Mouse (Mus musculus) forebrain, embryonic 12.5 days (tissue): ENCODE measurements at regions not wholly inside any gene's neighbourhood (a gene's known extent, or its start where the extent isn't known, plus 50 kb on each side); places are given as distances from the start of the nearest gene placed in this dataset.
A peak's percentile ranks its signal among the peaks of the same experiment; 100 is the strongest.

ENCODE experiments used
- ATAC-seq: fragments of 200-750 bp; cut with Nextera tagmentation; 2 replicates; pipeline ENCODE4 v1.8.0; 2017; ENCODE audit warnings: moderate TSS enrichment; ENCODE audit not compliant: low FRiP score
- H3K27ac ChIP-seq: fragments of 300-500 bp; sonication (generic); 2 replicates; pipeline ENCODE4 v1.5.1; 2016; ENCODE audit warnings: mild to moderate bottlenecking
- H3K27me3 ChIP-seq: fragments of 300-500 bp; sonication (generic); 2 replicates; pipeline ENCODE4 v1.6.1; 2016; ENCODE audit warnings: mild to moderate bottlenecking
- H3K36me3 ChIP-seq: fragments of 300-500 bp; sonication (generic); replicated peaks from 2 replicates; pipeline ENCODE4 v1.6.1; 2016; ENCODE audit warnings: mild to moderate bottlenecking
- H3K4me1 ChIP-seq: fragments of 300-500 bp; sonication (generic); 2 replicates; pipeline ENCODE4 v1.6.1; 2016
- H3K4me2 ChIP-seq: fragments of 300-500 bp; sonication (generic); 2 replicates; pipeline ENCODE4 v1.6.1; 2016; ENCODE audit warnings: mild to moderate bottlenecking, moderate library complexity
- H3K4me3 ChIP-seq: fragments of 300-500 bp; sonication (generic); replicated peaks from 2 replicates; pipeline ENCODE4 v1.5.1; 2016; ENCODE audit warnings: mild to moderate bottlenecking
- H3K9ac ChIP-seq: fragments of 300-500 bp; sonication (generic); 2 replicates; pipeline ENCODE4 v1.6.1; 2016; ENCODE audit warnings: mild to moderate bottlenecking
- H3K9me3 ChIP-seq: fragments of 300-500 bp; sonication (generic); 2 replicates; pipeline ENCODE4 v1.6.1; 2016
- whole genome bisulfite sequencing: fragments of 180-500 bp; shearing (Covaris S2); methylation state at CpG from one replicate; pipeline ENCODE4 v1.1.7; 2016; 5-methylcytosine and 5-hydroxymethylcytosine counted together

GRCm38 (mm10) chr11:8148485-8148825 lies 515.9 kb downstream of the Tns3 start:
- 81% methylated on average over 5 of the region's 5 CpGs for WGBS

GRCm38 (mm10) chr11:8147790-8148484 lies 516.4 kb downstream of the Tns3 start:
- no peaks in the 10 kb centered on the region for H3K27me3 ChIP-seq
- WGBS = 3% methylated on average over 6 of the region's 6 CpGs
- no peak overlapping the region for H3K4me3 ChIP-seq
- no peaks in the 10 kb centered on the region for H3K9me3 ChIP-seq
- H3K4me2 ChIP-seq = peak overlapping the region; percentile 27
- H3K27ac ChIP-seq = no peak overlapping the region
- peak; percentile 70 for ATAC-seq
- H3K4me1 ChIP-seq = peaks cover 17% of the 10 kb centered on the region
- H3K36me3 ChIP-seq = no peaks in the 10 kb centered on the region
- H3K9ac ChIP-seq = no peak overlapping the region

More at GRCm38 (mm10) chr11:8148485-8148825, 515.9 kb downstream of the Tns3 start:
- H3K4me2 ChIP-seq = no peak overlapping the region
- no peaks in the 10 kb centered on the region for H3K36me3 ChIP-seq
- H3K4me1 ChIP-seq = peaks cover 17% of the 10 kb centered on the region
- H3K27ac ChIP-seq = no peak overlapping the region
- H3K9me3 ChIP-seq = no peaks in the 10 kb centered on the region
- H3K9ac ChIP-seq = no peak overlapping the region
- no peak for ATAC-seq
- H3K27me3 ChIP-seq = no peaks in the 10 kb centered on the region
- no peak overlapping the region for H3K4me3 ChIP-seq

- Histone ChIP-seq H3K27ac (no peak overlapping the region), H3K4me2 (no peak overlapping the region), H3K4me1 (no peaks in the 10 kb centered on the region), H3K9ac (no peak overlapping the region), H3K9me3 (no peaks in the 10 kb centered on the region), H3K27me3 (no peaks in the 10 kb centered on the region), H3K4me3 (no peak overlapping the region), H3K36me3 (no peaks in the 10 kb centered on the region)
- no peak for ATAC-seq
- 42% methylated on average over 4 of the region's 4 CpGs for WGBS
Observed at GRCm38 (mm10) chr11:8137366-8137765, 527.0 kb downstream of the Tns3 start.

GRCm38 (mm10) chr11:8136666-8137065 lies 527.7 kb downstream of the Tns3 start:
- Histone ChIP-seq H3K27ac (no peak overlapping the region), H3K9ac (no peak overlapping the region), H3K27me3 (no peaks in the 10 kb centered on the region), H3K9me3 (no peaks in the 10 kb centered on the region), H3K36me3 (no peaks in the 10 kb centered on the region), H3K4me3 (no peak overlapping the region), H3K4me2 (no peak overlapping the region), H3K4me1 (no peaks in the 10 kb centered on the region)
- ATAC-seq = no peak
- 82% methylated on average over 4 of the region's 4 CpGs for WGBS

DNA sequence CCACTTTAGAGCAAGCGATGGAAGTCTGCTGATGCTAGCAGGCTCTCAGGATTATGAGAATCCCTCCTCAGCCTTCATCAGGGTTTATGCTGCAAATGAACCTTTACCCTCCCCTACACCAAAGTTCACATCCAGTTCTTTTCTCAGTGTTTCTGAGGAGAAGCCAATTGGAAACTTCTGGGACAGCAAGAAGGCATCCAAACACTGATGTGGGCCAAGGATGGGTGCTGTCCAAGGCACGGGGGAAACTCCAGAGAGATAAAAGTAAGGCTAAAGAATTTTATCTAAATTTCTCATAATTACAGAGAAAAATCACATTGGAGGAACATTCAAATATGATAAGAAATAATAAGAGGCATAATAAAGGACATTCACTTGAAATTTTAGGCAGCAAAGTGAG lies 555.0 kb downstream of the Tns3 start:
- 90% methylated on average over 2 of the region's 2 CpGs for WGBS

GRCm38 (mm10) chr11:8101091-8101490 lies 563.2 kb downstream of the Tns3 start:
- ATAC-seq = no peak
- Histone ChIP-seq H3K9ac (no peak overlapping the region), H3K27ac (no peak overlapping the region), H3K36me3 (no peaks in the 10 kb centered on the region), H3K27me3 (no peaks in the 10 kb centered on the region), H3K4me1 (no peaks in the 10 kb centered on the region), H3K4me3 (no peak overlapping the region), H3K4me2 (no peak overlapping the region), H3K9me3 (no peaks in the 10 kb centered on the region)
- 84% methylated on average over 7 of the region's 7 CpGs for WGBS

More for the DNA sequence above, 555.0 kb downstream of the Tns3 start:
- no peak for ATAC-seq
- Histone ChIP-seq H3K9ac (no peak overlapping the region), H3K4me2 (no peak overlapping the region), H3K4me3 (no peak overlapping the region), H3K27ac (no peak overlapping the region), H3K4me1 (no peaks in the 10 kb centered on the region), H3K36me3 (no peaks in the 10 kb centered on the region), H3K9me3 (no peaks in the 10 kb centered on the region), H3K27me3 (no peaks in the 10 kb centered on the region)

DNA sequence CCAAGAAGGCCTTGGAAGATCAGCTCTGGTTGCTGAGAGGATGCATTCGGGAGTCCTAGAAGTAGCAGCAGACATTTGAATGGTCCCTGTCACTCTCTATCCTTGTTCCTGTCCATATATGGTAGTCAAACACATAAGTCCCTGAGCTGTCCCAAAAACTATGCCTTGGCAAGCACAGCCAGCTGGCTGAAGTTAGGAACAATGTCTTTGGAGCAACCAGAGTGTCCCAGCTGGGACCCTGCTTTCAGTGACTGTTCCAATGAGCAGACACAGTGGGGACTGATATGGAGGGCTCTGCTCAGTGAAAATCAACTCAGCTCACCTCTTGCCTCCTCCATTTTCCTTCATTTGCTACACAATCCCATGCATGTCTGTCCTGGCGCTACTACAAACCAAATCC lies 580.0 kb downstream of the Tns3 start:
- no peaks in the 10 kb centered on the region for H3K27me3 ChIP-seq
- H3K9me3 ChIP-seq = no peaks in the 10 kb centered on the region
- no peaks in the 10 kb centered on the region for H3K36me3 ChIP-seq
- ATAC-seq = no peak
- no peak overlapping the region for H3K9ac ChIP-seq
- no peak overlapping the region for H3K4me2 ChIP-seq
- 94% methylated on average over 2 of the region's 2 CpGs for WGBS
- no peak overlapping the region for H3K27ac ChIP-seq
- no peaks in the 10 kb centered on the region for H3K4me1 ChIP-seq
- H3K4me3 ChIP-seq = no peak overlapping the region

DNA sequence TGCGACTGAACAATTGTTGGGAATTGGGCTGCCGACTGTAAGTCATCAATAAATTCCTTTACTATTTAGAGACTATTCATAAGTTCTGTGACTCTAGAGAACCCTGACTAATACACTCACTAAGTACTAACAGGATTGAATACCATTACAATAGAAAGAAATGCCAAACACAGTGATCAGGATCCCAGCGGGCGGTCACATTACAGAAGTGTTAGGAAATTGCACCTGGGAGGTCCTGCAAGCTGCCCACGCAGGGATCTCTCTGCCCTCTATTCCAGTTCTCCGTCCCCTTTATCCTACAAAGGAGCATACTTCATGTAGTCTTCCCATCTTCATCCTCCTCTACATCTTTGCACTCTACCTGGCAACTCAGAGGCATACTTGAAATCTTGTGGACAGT lies 581.5 kb downstream of the Tns3 start:
- H3K4me2 ChIP-seq = no peak overlapping the region
- 86% methylated on average over 5 of the region's 6 CpGs for WGBS
- no peak overlapping the region for H3K27ac ChIP-seq
- H3K9me3 ChIP-seq = no peaks in the 10 kb centered on the region
- no peaks in the 10 kb centered on the region for H3K27me3 ChIP-seq
- no peaks in the 10 kb centered on the region for H3K4me1 ChIP-seq
- no peaks in the 10 kb centered on the region for H3K36me3 ChIP-seq
- H3K4me3 ChIP-seq = no peak overlapping the region
- no peak for ATAC-seq
- no peak overlapping the region for H3K9ac ChIP-seq

DNA sequence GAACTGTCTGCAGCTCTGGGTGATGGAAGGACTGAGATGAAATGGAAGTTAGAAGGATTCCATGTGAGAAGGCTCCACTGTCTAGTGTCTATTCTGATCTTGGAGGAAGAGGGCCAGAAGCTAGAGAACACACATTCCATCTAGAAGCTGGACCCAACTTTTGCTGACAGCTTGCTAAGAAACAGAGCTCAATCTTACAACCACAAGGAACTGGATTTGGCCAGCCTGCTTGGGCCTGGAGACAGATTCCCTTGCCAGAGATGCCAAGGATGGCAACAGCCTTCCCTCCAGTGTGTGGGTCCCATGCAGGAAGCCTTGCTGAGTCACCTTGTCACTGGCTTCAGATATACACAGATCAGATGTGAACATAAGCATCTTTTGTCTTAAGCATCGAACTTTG lies 591.0 kb downstream of the Tns3 start:
- peaks cover 6% of the 10 kb centered on the region; the same call in 1 of the 2 replicates for H3K4me1 ChIP-seq
- H3K9ac ChIP-seq = no peak overlapping the region
- WGBS = 81% methylated on average over 1 of the region's 1 CpGs
- H3K27ac ChIP-seq = no peak overlapping the region
- H3K36me3 ChIP-seq = no peaks in the 10 kb centered on the region
- no peak overlapping the region for H3K4me3 ChIP-seq
- H3K4me2 ChIP-seq = no peak overlapping the region
- ATAC-seq = no peak
- no peaks in the 10 kb centered on the region for H3K27me3 ChIP-seq
- no peaks in the 10 kb centered on the region for H3K9me3 ChIP-seq

DNA sequence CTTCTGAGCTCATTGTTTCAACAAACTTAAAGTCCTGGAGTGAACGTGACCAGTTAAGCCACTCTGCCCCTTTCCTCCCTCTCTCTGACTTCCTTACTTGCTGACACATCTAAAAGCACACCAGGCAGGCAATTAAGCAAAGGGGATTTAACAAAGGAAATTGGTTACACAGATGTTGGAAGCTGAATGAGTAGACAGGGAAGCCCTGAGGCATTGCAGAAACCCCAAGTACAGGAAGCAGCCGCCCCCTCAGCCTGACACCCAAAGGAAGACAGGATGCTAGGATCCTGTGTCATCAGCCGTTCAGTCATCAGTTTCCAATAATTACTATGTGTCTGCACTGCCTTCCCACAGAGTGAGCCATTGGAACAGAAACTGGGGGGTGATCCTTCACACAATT lies 595.5 kb downstream of the Tns3 start:
- H3K4me1 ChIP-seq = peaks cover 6% of the 10 kb centered on the region; the same call in 1 of the 2 replicates
- H3K4me2 ChIP-seq = no peak overlapping the region
- no peak overlapping the region for H3K27ac ChIP-seq
- no peak overlapping the region for H3K9ac ChIP-seq
- no peak overlapping the region for H3K4me3 ChIP-seq
- no peak for ATAC-seq
- no peaks in the 10 kb centered on the region for H3K27me3 ChIP-seq
- WGBS = 20% methylated on average over 3 of the region's 3 CpGs
- H3K9me3 ChIP-seq = no peaks in the 10 kb centered on the region
- no peaks in the 10 kb centered on the region for H3K36me3 ChIP-seq

GRCm38 (mm10) chr11:8067330-8067729 lies 597.0 kb downstream of the Tns3 start:
- Histone ChIP-seq H3K4me3 (no peak overlapping the region), H3K27me3 (no peaks in the 10 kb centered on the region), H3K4me1 (peaks cover 6% of the 10 kb centered on the region; the same call in 1 of the 2 replicates), H3K27ac (no peak overlapping the region), H3K9me3 (no peaks in the 10 kb centered on the region), H3K36me3 (no peaks in the 10 kb centered on the region), H3K9ac (no peak overlapping the region), H3K4me2 (no peak overlapping the region)
- WGBS = 83% methylated on average over 4 of the region's 4 CpGs
- ATAC-seq = no peak

DNA sequence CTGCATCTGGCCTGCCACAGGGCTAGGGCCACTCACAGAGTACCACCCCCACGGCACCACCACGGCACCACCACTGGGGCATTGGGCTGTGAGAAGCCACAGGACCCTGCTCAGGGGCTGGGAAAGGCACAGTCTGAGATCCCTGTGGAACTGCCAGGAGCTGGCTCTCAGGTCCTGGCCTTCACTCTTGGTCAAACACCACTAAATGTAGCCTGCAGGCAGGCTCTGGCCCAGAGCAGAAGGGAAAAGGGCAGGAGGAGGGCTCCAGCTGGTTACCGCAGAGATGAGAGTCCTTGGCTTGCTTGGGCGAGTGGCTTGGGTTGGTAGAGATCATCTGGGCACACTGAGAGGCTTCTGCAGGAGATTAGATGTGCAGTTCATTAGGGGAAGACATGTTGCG lies 598.5 kb downstream of the Tns3 start:
- H3K4me2 ChIP-seq = no peak overlapping the region
- ATAC-seq = no peak
- no peak overlapping the region for H3K4me3 ChIP-seq
- no peak overlapping the region for H3K9ac ChIP-seq
- H3K27ac ChIP-seq = no peak overlapping the region
- H3K27me3 ChIP-seq = no peaks in the 10 kb centered on the region
- no peaks in the 10 kb centered on the region for H3K9me3 ChIP-seq
- WGBS = 86% methylated on average over 5 of the region's 5 CpGs
- no peaks in the 10 kb centered on the region for H3K36me3 ChIP-seq
- H3K4me1 ChIP-seq = peaks cover 6% of the 10 kb centered on the region; the same call in 1 of the 2 replicates

GRCm38 (mm10) chr11:8065086-8065485 lies 599.2 kb downstream of the Tns3 start:
- H3K4me1 ChIP-seq = peaks cover 6% of the 10 kb centered on the region; the same call in 1 of the 2 replicates
- no peaks in the 10 kb centered on the region for H3K36me3 ChIP-seq
- WGBS = 77% methylated on average over 1 of the region's 1 CpGs
- H3K4me2 ChIP-seq = no peak overlapping the region
- H3K4me3 ChIP-seq = no peak overlapping the region
- no peak for ATAC-seq
- H3K9me3 ChIP-seq = no peaks in the 10 kb centered on the region
- H3K27ac ChIP-seq = no peak overlapping the region
- H3K9ac ChIP-seq = no peak overlapping the region
- H3K27me3 ChIP-seq = no peaks in the 10 kb centered on the region
